Comparison of ENCODE assay signal across 10 mouse cellular contexts in the genomic region with DNA sequence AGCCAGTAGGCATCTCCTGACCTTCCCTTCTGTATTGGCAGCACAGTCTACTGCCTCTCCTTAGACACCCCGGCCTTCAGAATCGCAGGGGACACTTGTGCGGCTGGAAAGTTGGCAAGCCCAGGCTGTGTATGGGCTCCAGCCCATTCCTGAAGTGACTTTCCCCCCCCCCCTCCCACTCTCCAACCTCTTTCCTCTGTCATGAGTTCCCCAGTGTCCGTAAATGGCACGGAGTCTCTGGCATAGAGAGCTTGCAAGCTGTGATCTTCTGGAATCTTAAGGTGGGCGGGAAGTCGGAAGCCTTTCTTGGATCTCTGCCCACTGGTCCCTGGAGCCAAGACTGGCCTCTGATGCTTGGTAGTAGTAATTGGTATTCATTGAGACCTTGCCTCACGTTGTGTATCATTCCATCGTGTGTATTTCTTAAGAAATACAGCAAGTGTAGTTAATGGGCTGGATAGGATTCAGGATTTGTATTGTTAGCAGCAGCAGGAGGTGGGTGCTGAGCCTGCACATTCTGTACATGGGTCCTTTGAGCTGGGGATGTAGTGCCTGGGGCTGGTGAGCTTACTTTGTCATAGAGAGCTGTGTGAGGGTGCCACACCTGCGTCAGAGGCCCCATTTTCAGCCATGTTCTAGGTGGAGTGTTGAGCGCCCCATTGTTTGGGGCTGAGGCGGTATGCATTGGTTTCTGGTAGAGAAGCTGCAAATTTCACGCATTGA.
A peak's percentile ranks its signal among the peaks of the same experiment; 100 is the strongest.
DNase-seq lines count a peak whose midpoint lies in the region; ATAC-seq and TF ChIP-seq lines count a peak whose summit lies in the region.
"Had no signal": no experiment of that assay in that cellular context is flagged by ENCODE, and none has a peak within 500 bp of the region (broad histone marks: within the 10 kb centered on the region; RNA-seq: fewer than 3 reads in every experiment).

No protein-coding gene starts in this region.

- no peak overlapping the region for H3K4me3 ChIP-seq in hindbrain, embryonic 13.5 days
- H3K4me3 ChIP-seq in hindbrain, embryonic 11.5 days (ENCODE audit: low read depth, low read length) = no peak overlapping the region
- no peak overlapping the region for H3K4me3 ChIP-seq in heart, embryonic 16.5 days (ENCODE audit: low read length)
- H3K4me3 ChIP-seq in stomach, embryonic 16.5 days (replicated peaks; ENCODE audit: low read length) = no peak overlapping the region
- H3K4me3 ChIP-seq in intestine, postnatal 0 days (ENCODE audit: low read depth, low read length) = no peak overlapping the region
- H3K4me3 ChIP-seq: liver, embryonic 15.5 days; stomach, embryonic 15.5 days had no signal

- no peak overlapping the region for H3K9ac ChIP-seq in hindbrain, embryonic 13.5 days
- H3K9ac ChIP-seq in hindbrain, embryonic 11.5 days (ENCODE audit: low read depth, low read length) = no peak overlapping the region
- H3K9ac ChIP-seq in heart, embryonic 16.5 days (ENCODE audit: low read length) = peak overlapping the region; percentile 39; the same call in 1 of the 2 replicates
- H3K9ac ChIP-seq in stomach, embryonic 16.5 days (ENCODE audit: low read length) = no peak overlapping the region
- no peak overlapping the region for H3K9ac ChIP-seq in intestine, postnatal 0 days (ENCODE audit: low read depth, low read length)
- H3K9ac ChIP-seq: liver, embryonic 15.5 days; stomach, embryonic 15.5 days had no signal

- H3K27ac ChIP-seq in hindbrain, embryonic 13.5 days = peak overlapping the region; percentile 61
- no peak overlapping the region for H3K27ac ChIP-seq in hindbrain, embryonic 11.5 days (ENCODE audit: low read depth, low read length)
- H3K27ac ChIP-seq in heart, embryonic 16.5 days (ENCODE audit: low read length) = peak overlapping the region; percentile 70
- H3K27ac ChIP-seq in stomach, embryonic 16.5 days (ENCODE audit: low read length) = 0 out of 2 replicates have a peak overlapping the region, but pooled peaks have one; percentile 11
- no peak overlapping the region for H3K27ac ChIP-seq in intestine, postnatal 0 days (ENCODE audit: low read depth, low read length)
- H3K27ac ChIP-seq: liver, embryonic 15.5 days; stomach, embryonic 15.5 days had no signal

- DNase-seq in hindbrain, embryonic 11.5 days (ENCODE audit: low spot score) = no peak
- peak; percentile 54 for DNase-seq in fat pad, adult 2 months (ENCODE audit: extremely low read depth, low read depth, low spot score)
- peak; percentile 63 to 80 for DNase-seq in left cerebral cortex, postnatal 10 days (ENCODE audit: extremely low spot score in 1 of 2, low spot score in 2 of 2)
- no peak for DNase-seq in B cell, adult 2 months

- TF ChIP-seq CTCF in intestine, postnatal 0 days (IDR thresholded peaks at IDR 0.05; ENCODE audit: low read depth) = no peak

- H3K4me2 ChIP-seq in hindbrain, embryonic 13.5 days = no peak overlapping the region
- no peak overlapping the region for H3K4me2 ChIP-seq in hindbrain, embryonic 11.5 days (replicated peaks; ENCODE audit: low read depth, low read length)
- peak overlapping the region; percentile 30 for H3K4me2 ChIP-seq in heart, embryonic 16.5 days (ENCODE audit: low read depth, low read length)
- H3K4me2 ChIP-seq in stomach, embryonic 16.5 days (ENCODE audit: low read depth, low read length) = no peak overlapping the region
- no peak overlapping the region for H3K4me2 ChIP-seq in intestine, postnatal 0 days (replicated peaks; ENCODE audit: low read depth)
- H3K4me2 ChIP-seq: liver, embryonic 15.5 days; stomach, embryonic 15.5 days had no signal

- intact Hi-C loops in left cerebral cortex, postnatal 10 days (cut with DNase I) = no loop called here

- peaks cover 55% of the 10 kb centered on the region for H3K4me1 ChIP-seq in hindbrain, embryonic 13.5 days (replicated peaks)
- no peaks in the 10 kb centered on the region; the same call in 1 of the 2 replicates for H3K4me1 ChIP-seq in hindbrain, embryonic 11.5 days (replicated peaks; ENCODE audit: control insufficient read depth, insufficient read depth, low read length)
- H3K4me1 ChIP-seq in heart, embryonic 16.5 days (ENCODE audit: control insufficient read depth, insufficient read depth, low read length) = peaks cover 62% of the 10 kb centered on the region
- peaks cover 11% of the 10 kb centered on the region; the same call in 1 of the 2 replicates for H3K4me1 ChIP-seq in stomach, embryonic 16.5 days (ENCODE audit: control insufficient read depth, insufficient read depth, low read length)
- no peaks in the 10 kb centered on the region for H3K4me1 ChIP-seq in intestine, postnatal 0 days (replicated peaks; ENCODE audit: control insufficient read depth, insufficient read depth, low read length)
- H3K4me1 ChIP-seq: liver, embryonic 15.5 days had no signal

- WGBS in hindbrain, embryonic 13.5 days = 71% methylated on average over 13 of the region's 13 CpGs
- WGBS in hindbrain, embryonic 11.5 days = 81% methylated on average over 13 of the region's 13 CpGs
- WGBS in heart, embryonic 16.5 days = 42% methylated on average over 13 of the region's 13 CpGs
- 71% methylated on average over 13 of the region's 13 CpGs for whole genome bisulfite sequencing in stomach, embryonic 16.5 days
- WGBS in intestine, postnatal 0 days = 75% methylated on average over 13 of the region's 13 CpGs

- peak; percentile 40; the same call in 1 of the 2 replicates for ATAC-seq in hindbrain, embryonic 13.5 days (ENCODE audit: low FRiP score)
- no peak for ATAC-seq in hindbrain, embryonic 11.5 days (ENCODE audit: low FRiP score)
- peak; percentile 67 for ATAC-seq in heart, embryonic 16.5 days (replicated peaks; ENCODE audit: extremely low read depth, insufficient read depth, low FRiP score)
- ATAC-seq in stomach, embryonic 16.5 days (ENCODE audit: insufficient read depth, low FRiP score) = no peak; the same call in 1 of the 2 replicates
- ATAC-seq in intestine, postnatal 0 days = no peak

- H3K9me3 ChIP-seq in hindbrain, embryonic 13.5 days = no peaks in the 10 kb centered on the region
- no peaks in the 10 kb centered on the region for H3K9me3 ChIP-seq in hindbrain, embryonic 11.5 days (ENCODE audit: control insufficient read depth, low read length)
- no peaks in the 10 kb centered on the region; the same call in 1 of the 2 replicates for H3K9me3 ChIP-seq in heart, embryonic 16.5 days (replicated peaks; ENCODE audit: control insufficient read depth, low read length)
- no peaks in the 10 kb centered on the region for H3K9me3 ChIP-seq in stomach, embryonic 16.5 days (replicated peaks; ENCODE audit: control insufficient read depth, low read length)
- H3K9me3 ChIP-seq in intestine, postnatal 0 days (ENCODE audit: control insufficient read depth) = no peaks in the 10 kb centered on the region
- H3K9me3 ChIP-seq: liver, embryonic 15.5 days; stomach, embryonic 15.5 days had no signal

- H3K36me3 ChIP-seq in hindbrain, embryonic 13.5 days = peaks cover 16% of the 10 kb centered on the region
- no peaks in the 10 kb centered on the region; the same call in 1 of the 2 replicates for H3K36me3 ChIP-seq in hindbrain, embryonic 11.5 days (ENCODE audit: control insufficient read depth, insufficient read depth, low read length)
- H3K36me3 ChIP-seq in heart, embryonic 16.5 days (ENCODE audit: control insufficient read depth, insufficient read depth) = peaks cover 13% of the 10 kb centered on the region
- H3K36me3 ChIP-seq in stomach, embryonic 16.5 days (ENCODE audit: control insufficient read depth, insufficient read depth, low read length) = no peaks in the 10 kb centered on the region
- peaks cover 4% of the 10 kb centered on the region; the same call in 1 of the 2 replicates for H3K36me3 ChIP-seq in intestine, postnatal 0 days (ENCODE audit: control insufficient read depth, insufficient read depth)
- H3K36me3 ChIP-seq: liver, embryonic 15.5 days had no signal

- no peaks in the 10 kb centered on the region for H3K27me3 ChIP-seq in hindbrain, embryonic 13.5 days
- H3K27me3 ChIP-seq in hindbrain, embryonic 11.5 days (ENCODE audit: control insufficient read depth, insufficient read depth, low read length) = no peaks in the 10 kb centered on the region
- H3K27me3 ChIP-seq in heart, embryonic 16.5 days (ENCODE audit: control insufficient read depth, insufficient read depth, low read length) = no peaks in the 10 kb centered on the region
- H3K27me3 ChIP-seq in stomach, embryonic 16.5 days (ENCODE audit: control insufficient read depth, insufficient read depth, low read length) = no peaks in the 10 kb centered on the region
- H3K27me3 ChIP-seq in intestine, postnatal 0 days (replicated peaks; ENCODE audit: control insufficient read depth, insufficient read depth, low read length) = no peaks in the 10 kb centered on the region
- H3K27me3 ChIP-seq: liver, embryonic 15.5 days; stomach, embryonic 15.5 days had no signal

Comparison
In these comparisons a context has a peak if more than half of its experiments do, and no peak if none do; other contexts are left out.
1. ATAC-seq: peak in hindbrain, embryonic 13.5 days (single experiment) and heart, embryonic 16.5 days (single experiment); none in hindbrain, embryonic 11.5 days (single experiment), stomach, embryonic 16.5 days (single experiment) and intestine, postnatal 0 days (single experiment).
2. H3K27ac ChIP-seq: peak in hindbrain, embryonic 13.5 days (single experiment), heart, embryonic 16.5 days (single experiment) and stomach, embryonic 16.5 days (single experiment); none in hindbrain, embryonic 11.5 days (single experiment) and intestine, postnatal 0 days (single experiment).
3. DNase-seq: peak in fat pad, adult 2 months (single experiment) and left cerebral cortex, postnatal 10 days (2 of 2); none in hindbrain, embryonic 11.5 days (single experiment) and B cell, adult 2 months (0 of 2).